Mouse (Mus musculus): ENCODE measurements around the gene Cwh43. TPM values are rescaled to one million over a fixed set of nuclear protein-coding genes. Genes with fewer than 3 reads are reported as not detected.

Cwh43 gene
- total and polyA plus RNA-seq, 3 experiments, result not detected

DNA sequence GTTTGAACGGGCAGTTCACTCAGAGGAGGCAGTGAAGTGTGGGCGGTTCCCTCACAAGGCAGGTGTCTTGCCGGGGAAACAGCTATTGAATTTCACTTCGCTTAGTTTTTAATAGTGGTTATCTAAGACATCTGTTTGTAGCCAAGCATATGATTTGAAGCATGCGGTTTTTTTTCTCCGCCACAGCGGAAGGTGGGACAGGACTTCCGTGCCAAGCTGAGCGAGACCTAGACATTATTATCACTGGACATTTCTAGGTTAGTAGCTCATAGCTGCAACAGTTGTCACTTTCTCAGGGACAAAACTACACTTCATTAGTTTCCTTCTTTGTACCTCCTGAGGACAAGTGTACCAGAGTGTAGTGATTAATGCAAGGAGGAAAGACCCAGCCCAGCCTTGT, 36.3 kb downstream of the Cwh43 start:
- WGBS, result 83% methylated on average over 9 of the region's 9 CpGs
- no peaks in the 10 kb centered on the region; the same call in 1 of the 2 replicates for H3K4me1 ChIP-seq (ENCODE audit: control insufficient read depth, insufficient read depth, low read length)
- H3K27ac ChIP-seq, result no peak overlapping the region
- DNase-seq, result no peak
- H3K36me3 ChIP-seq (ENCODE audit: control insufficient read depth, insufficient read depth, low read length), result no peaks in the 10 kb centered on the region
- H3K79me2 ChIP-seq (replicated peaks; ENCODE audit: control insufficient read depth, insufficient read depth, low read length), result no peaks in the 10 kb centered on the region
- no peaks in the 10 kb centered on the region for H3K27me3 ChIP-seq (ENCODE audit: control insufficient read depth, insufficient read depth, low read length)
- intact Hi-C loops (cut with DNase I), result no loop called here
- no peak overlapping the region for H3K9ac ChIP-seq (ENCODE audit: low read depth, low read length)
- no peak overlapping the region for H3K4me3 ChIP-seq
- TF ChIP-seq POLR2A (IDR thresholded peaks at IDR 0.05; ENCODE audit: insufficient read depth, low read depth, low read length), result no peak
- TF ChIP-seq CTCF (IDR thresholded peaks at IDR 0.05), result no peak
- no peak for TF ChIP-seq EP300 (IDR thresholded peaks at IDR 0.05; ENCODE audit: insufficient read depth, low read depth, low read length)

DNA sequence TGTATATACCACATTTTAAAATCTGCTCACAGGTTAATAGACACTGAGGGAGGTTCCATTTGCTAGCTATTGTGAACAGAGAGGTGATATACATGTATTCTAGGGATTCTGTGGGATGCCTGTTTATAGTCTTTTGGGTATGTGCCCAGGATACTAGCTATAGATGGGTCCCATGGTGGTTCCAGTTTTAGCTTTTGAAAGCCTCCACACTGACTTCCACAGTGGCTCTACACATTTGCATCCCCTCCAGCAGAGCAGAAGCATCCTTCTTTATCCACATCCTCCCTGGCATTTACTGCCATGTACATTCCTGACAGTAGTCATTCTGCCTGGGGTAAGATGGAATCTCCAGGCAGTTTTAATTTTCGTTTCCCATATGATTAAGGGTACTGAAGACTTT, 44.4 kb downstream of the Cwh43 start:
- intact Hi-C loops (cut with DNase I), result no loop called here
- DNase-seq, result no peak
- Histone ChIP-seq H3K4me1 (ENCODE audit: control insufficient read depth, insufficient read depth, low read length) (no peaks in the 10 kb centered on the region), H3K27me3 (ENCODE audit: control insufficient read depth, insufficient read depth, low read length) (no peaks in the 10 kb centered on the region), H3K79me2 (replicated peaks; ENCODE audit: control insufficient read depth, insufficient read depth, low read length) (no peaks in the 10 kb centered on the region), H3K4me3 (no peak overlapping the region), H3K9ac (ENCODE audit: low read depth, low read length) (no peak overlapping the region), H3K36me3 (ENCODE audit: control insufficient read depth, insufficient read depth, low read length) (no peaks in the 10 kb centered on the region), H3K27ac (no peak overlapping the region)
- no peak for TF ChIP-seq CTCF (IDR thresholded peaks at IDR 0.05)
- no peak for TF ChIP-seq EP300 (IDR thresholded peaks at IDR 0.05; ENCODE audit: insufficient read depth, low read depth, low read length)
- TF ChIP-seq POLR2A (IDR thresholded peaks at IDR 0.05; ENCODE audit: insufficient read depth, low read depth, low read length), result no peak
- WGBS, result 67% methylated on average over 1 of the region's 1 CpGs

DNA sequence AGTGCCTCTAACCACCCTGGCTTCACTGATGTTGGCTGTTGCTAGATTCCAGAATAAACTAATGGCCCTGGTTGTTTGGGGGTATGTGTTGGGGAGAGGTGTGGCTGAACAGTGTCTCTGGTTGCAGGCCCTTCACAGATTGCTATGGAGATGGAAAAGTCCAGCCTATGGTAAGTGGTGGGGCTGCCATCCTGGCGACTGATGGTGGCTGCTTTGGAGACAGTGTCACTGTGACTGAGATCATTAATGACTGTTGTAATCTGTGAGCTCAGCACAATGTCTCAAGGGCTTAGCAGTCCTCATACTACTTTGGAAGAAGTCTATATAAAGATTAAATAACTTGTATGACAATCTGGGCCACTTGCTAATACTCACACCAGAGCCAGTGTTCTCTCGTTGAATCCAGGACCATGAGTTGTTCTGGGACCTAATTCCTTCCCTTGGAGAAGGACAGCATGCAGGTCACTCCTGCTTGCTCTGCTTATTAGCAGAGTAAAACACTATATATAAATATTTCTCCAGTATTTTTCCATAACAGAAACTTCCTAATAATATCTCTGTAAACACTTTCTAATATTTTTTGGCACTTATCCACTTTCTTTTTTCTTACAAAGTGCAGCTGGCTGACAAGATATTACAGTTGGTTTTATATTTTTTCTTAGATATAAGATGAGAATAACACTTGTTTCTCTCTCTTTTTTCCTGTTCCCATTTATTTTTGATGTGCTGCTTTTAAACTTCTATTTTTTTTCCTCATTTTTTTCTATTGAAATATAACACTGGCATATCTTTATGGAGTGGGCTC, 48.8 kb downstream of the Cwh43 start:
- Histone ChIP-seq H3K36me3 (ENCODE audit: control insufficient read depth, insufficient read depth, low read length) (no peaks in the 10 kb centered on the region), H3K9ac (ENCODE audit: low read depth, low read length) (no peak overlapping the region), H3K27me3 (ENCODE audit: control insufficient read depth, insufficient read depth, low read length) (no peaks in the 10 kb centered on the region), H3K27ac (no peak overlapping the region), H3K4me1 (ENCODE audit: control insufficient read depth, insufficient read depth, low read length) (no peaks in the 10 kb centered on the region), H3K79me2 (replicated peaks; ENCODE audit: control insufficient read depth, insufficient read depth, low read length) (no peaks in the 10 kb centered on the region), H3K4me3 (no peak overlapping the region)
- 52% methylated on average over 2 of the region's 2 CpGs for WGBS
- TF ChIP-seq CTCF (IDR thresholded peaks at IDR 0.05), result no peak
- TF ChIP-seq POLR2A (IDR thresholded peaks at IDR 0.05; ENCODE audit: insufficient read depth, low read depth, low read length), result no peak
- TF ChIP-seq EP300 (IDR thresholded peaks at IDR 0.05; ENCODE audit: insufficient read depth, low read depth, low read length), result no peak
- intact Hi-C loops (cut with DNase I), result no loop called here
- DNase-seq, result no peak

DNA sequence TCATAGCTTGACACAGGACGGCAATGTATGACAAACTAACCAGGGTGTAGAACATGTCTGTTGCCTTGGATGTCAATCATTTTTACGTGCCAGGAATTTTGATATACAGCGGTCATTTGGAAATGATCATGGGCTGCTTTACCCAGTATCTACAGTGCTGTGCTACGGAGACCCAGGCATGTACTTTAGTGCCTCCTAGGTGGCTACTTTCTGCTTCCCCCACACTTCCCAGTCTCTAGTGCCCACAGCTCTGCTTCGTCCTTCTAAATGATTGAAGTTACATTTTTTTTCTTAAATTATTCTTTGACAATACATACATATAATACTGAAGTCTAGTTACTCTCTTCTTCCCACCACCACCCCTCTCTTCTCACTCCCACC, 49.4 kb downstream of the Cwh43 start:
- Histone ChIP-seq H3K27ac (no peak overlapping the region), H3K4me1 (ENCODE audit: control insufficient read depth, insufficient read depth, low read length) (no peaks in the 10 kb centered on the region), H3K4me3 (no peak overlapping the region), H3K36me3 (ENCODE audit: control insufficient read depth, insufficient read depth, low read length) (no peaks in the 10 kb centered on the region), H3K27me3 (ENCODE audit: control insufficient read depth, insufficient read depth, low read length) (no peaks in the 10 kb centered on the region), H3K9ac (ENCODE audit: low read depth, low read length) (no peak overlapping the region), H3K79me2 (replicated peaks; ENCODE audit: control insufficient read depth, insufficient read depth, low read length) (no peaks in the 10 kb centered on the region)
- no peak for DNase-seq
- intact Hi-C loops (cut with DNase I), result no loop called here
- TF ChIP-seq POLR2A (IDR thresholded peaks at IDR 0.05; ENCODE audit: insufficient read depth, low read depth, low read length), result no peak
- TF ChIP-seq EP300 (IDR thresholded peaks at IDR 0.05; ENCODE audit: insufficient read depth, low read depth, low read length), result no peak
- TF ChIP-seq CTCF (IDR thresholded peaks at IDR 0.05), result no peak
- 63% methylated on average over 5 of the region's 5 CpGs for WGBS

DNA sequence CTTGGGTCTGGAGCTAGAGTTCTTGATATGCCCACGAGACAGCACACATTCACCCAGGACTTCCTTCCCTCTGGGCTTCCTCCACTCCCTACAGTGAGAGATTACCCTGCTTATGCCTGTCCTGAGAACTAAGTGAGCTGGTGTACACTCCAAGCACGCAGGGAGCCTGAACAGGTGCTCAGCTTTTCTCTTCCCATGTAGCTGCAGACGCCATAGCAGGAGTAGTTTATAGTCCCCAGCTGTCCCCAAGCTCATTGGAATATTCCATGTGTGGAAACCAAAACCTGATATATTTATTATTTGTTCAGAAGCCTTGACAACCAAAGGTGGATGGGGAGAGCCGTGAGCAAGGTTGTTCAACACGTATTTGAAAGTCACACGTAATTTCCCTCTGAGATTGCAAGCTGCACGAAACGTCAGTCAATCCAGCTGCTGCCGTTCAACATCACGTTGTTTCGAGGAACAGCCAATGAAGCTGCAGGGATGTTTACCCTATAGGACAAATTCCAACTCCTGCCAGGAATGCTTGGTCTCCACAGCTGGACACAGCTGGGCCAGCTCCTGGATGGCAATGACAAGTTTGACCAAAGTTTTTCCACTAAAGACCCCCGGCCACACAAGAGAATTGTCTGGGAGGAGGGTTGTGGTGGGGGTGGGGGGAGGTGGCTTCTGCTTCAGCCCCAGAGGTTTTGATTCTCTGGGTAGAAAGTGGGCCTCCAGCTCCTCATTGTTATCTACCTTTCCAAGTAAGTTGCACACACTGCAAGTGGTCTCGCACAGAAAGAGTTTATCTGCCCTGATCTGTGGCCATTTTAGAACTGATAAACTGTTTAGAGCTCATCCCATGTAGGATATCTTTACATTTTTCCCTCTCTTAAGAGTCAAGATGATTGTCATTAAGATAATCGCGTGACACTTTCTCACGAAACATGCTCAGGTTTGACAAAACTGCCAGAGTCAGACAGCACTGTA, 62.9 kb downstream of the Cwh43 start:
- DNase-seq, result no peak
- H3K27ac ChIP-seq, result no peak overlapping the region
- no peak overlapping the region for H3K4me3 ChIP-seq
- no peaks in the 10 kb centered on the region for H3K4me1 ChIP-seq (ENCODE audit: control insufficient read depth, insufficient read depth, low read length)
- 71% methylated on average over 16 of the region's 16 CpGs for WGBS
- H3K27me3 ChIP-seq (ENCODE audit: control insufficient read depth, insufficient read depth, low read length), result no peaks in the 10 kb centered on the region
- TF ChIP-seq CTCF (IDR thresholded peaks at IDR 0.05) (no peak), EP300 (IDR thresholded peaks at IDR 0.05; ENCODE audit: insufficient read depth, low read depth, low read length) (no peak), POLR2A (IDR thresholded peaks at IDR 0.05; ENCODE audit: insufficient read depth, low read depth, low read length) (no peak)
- no peaks in the 10 kb centered on the region for H3K36me3 ChIP-seq (ENCODE audit: control insufficient read depth, insufficient read depth, low read length)
- H3K9ac ChIP-seq (ENCODE audit: low read depth, low read length), result no peak overlapping the region
- no peaks in the 10 kb centered on the region for H3K79me2 ChIP-seq (replicated peaks; ENCODE audit: control insufficient read depth, insufficient read depth, low read length)
- intact Hi-C loops (cut with DNase I), result no loop called here
